Mouse (Mus musculus): ENCODE data around the gene Pcgf1. TPM values are rescaled to one million over a fixed set of nuclear protein-coding genes. Genes with fewer than 3 reads are reported as not detected.
A peak's percentile ranks its signal among the peaks of the same experiment; 100 is the strongest.

Gene Pcgf1
- polyA plus RNA-seq, 1 experiment from 2014 or later, result 32.5 TPM

DNA sequence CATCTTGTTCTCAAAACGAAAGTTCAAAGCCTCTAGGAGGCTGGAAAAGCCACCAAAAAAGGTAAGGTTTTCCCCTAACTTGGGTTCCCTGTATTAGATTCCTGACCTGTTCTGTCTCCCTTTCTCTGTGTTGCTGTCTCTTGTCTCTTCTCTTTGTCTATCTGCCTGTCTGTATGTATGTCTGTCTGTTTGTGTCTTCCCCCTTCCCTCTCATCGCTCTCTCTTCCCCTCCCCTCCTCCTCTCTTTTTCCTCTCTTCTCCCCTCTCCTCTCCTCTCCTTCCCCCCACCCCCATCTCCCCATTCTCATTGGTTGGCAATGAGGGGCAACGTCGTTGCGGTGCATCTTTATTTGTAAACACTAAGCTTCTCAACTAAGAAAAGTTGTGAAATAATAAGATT, 47.7 kb downstream of the Pcgf1 start, which contains the start of gene Ino80b:
Ino80b (minus strand) TSS at position 101 of the 400 bp plus-strand sequence.
- peak within 1 kb of the TSS; percentile 94 for H3K4me2 ChIP-seq (ENCODE audit: low read depth, low read length)
- ATAC-seq (ENCODE audit: low read depth), result no peak
- H3K27ac ChIP-seq (ENCODE audit: low read length), result peak within 1 kb of the TSS; percentile 80
- H3K36me3 ChIP-seq (ENCODE audit: control insufficient read depth, insufficient read depth, low read length), result no peaks in the 10 kb centered on the region
- H3K27me3 ChIP-seq (ENCODE audit: control insufficient read depth, insufficient read depth, low read depth, low read length), result no peaks in the 10 kb centered on the region
- 12% methylated on average over 5 of the region's 5 CpGs for WGBS
- peak within 1 kb of the TSS; percentile 88 for H3K4me3 ChIP-seq (ENCODE audit: low read length)
- H3K9ac ChIP-seq (ENCODE audit: low read length), result peak within 1 kb of the TSS; percentile 89
- no peaks in the 10 kb centered on the region for H3K9me3 ChIP-seq (ENCODE audit: control insufficient read depth, low read length)
- peaks cover 20% of the 10 kb centered on the region for H3K4me1 ChIP-seq (replicated peaks; ENCODE audit: control insufficient read depth, insufficient read depth, low read length)

DNA sequence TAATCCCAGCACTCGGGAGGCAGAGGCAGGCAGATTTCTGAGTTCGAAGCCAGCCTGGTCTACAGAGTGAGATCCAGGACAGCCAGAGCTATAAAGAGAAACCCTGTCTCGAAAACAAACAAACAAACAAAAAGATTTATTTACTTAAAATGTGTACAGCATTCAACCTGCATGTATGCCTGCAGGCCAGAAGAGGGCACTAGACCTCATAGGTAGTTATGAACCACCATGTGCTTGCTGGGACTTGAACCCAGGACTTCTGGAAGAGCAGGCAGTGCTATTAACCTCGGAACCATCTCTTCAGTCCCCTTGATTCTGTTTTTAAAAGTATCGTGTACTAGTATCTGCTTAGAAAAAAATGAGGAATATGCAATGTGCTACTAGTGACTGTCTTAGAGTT, 49.8 kb downstream of the Pcgf1 start:
- ATAC-seq (ENCODE audit: low read depth), result no peak
- Histone ChIP-seq H3K4me3 (ENCODE audit: low read length) (no peak overlapping the region), H3K27me3 (ENCODE audit: control insufficient read depth, insufficient read depth, low read depth, low read length) (no peaks in the 10 kb centered on the region), H3K27ac (ENCODE audit: low read length) (no peak overlapping the region), H3K4me1 (replicated peaks; ENCODE audit: control insufficient read depth, insufficient read depth, low read length) (peaks cover 19% of the 10 kb centered on the region), H3K36me3 (ENCODE audit: control insufficient read depth, insufficient read depth, low read length) (no peaks in the 10 kb centered on the region), H3K4me2 (ENCODE audit: low read depth, low read length) (no peak overlapping the region), H3K9me3 (ENCODE audit: control insufficient read depth, low read length) (no peaks in the 10 kb centered on the region), H3K9ac (ENCODE audit: low read length) (no peak overlapping the region)
- WGBS, result 89% methylated on average over 5 of the region's 5 CpGs

MicroRNAs within 50 kb of the gene (microRNA counts, 519-probe panel; counts per million panel counts)
- 368 counts per million, percentile 2 among the panel's probes with 10 or more counts for microRNA mmu-miR-3470a+mmu-miR-3470b

Small RNA genes within 50 kb of the gene (microRNA-seq; reads per million reads assigned to microRNA genes)
- gene Mir3470a (not detected), gene Mir7040 (not detected)

Other genes with a start within 250 kb of the Pcgf1 start
- gene Sema4f, start 138.1 kb upstream of the Pcgf1 start, polyA plus RNA-seq (2015; fragmentation: Nextera tagmentation; extraction: Ambion mirVana), result 14.2 and 14.5 TPM in 2 replicates
- gene M1ap, start 131.0 kb upstream of the Pcgf1 start, polyA plus RNA-seq (2015; fragmentation: Nextera tagmentation; extraction: Ambion mirVana), result 2.2 and 2.4 TPM in 2 replicates
- gene Dok1, start 44.4 kb upstream of the Pcgf1 start, polyA plus RNA-seq (2015; fragmentation: Nextera tagmentation; extraction: Ambion mirVana), result 16.7 and 17.6 TPM in 2 replicates
- 25.5 and 26.0 TPM in 2 replicates for gene Loxl3, start 43.7 kb upstream of the Pcgf1 start, polyA plus RNA-seq (2015; fragmentation: Nextera tagmentation; extraction: Ambion mirVana)
- 195 and 211 TPM in 2 replicates for gene Aup1, start 23.3 kb upstream of the Pcgf1 start, polyA plus RNA-seq (2015; fragmentation: Nextera tagmentation; extraction: Ambion mirVana)
- 61.8 and 64.9 TPM in 2 replicates for gene Htra2, start 22.6 kb upstream of the Pcgf1 start, polyA plus RNA-seq (2015; fragmentation: Nextera tagmentation; extraction: Ambion mirVana)
- gene Dqx1, start 20.0 kb upstream of the Pcgf1 start, polyA plus RNA-seq (2015; fragmentation: Nextera tagmentation; extraction: Ambion mirVana), result 1.9 and 2.0 TPM in 2 replicates
- gene Tlx2, start 7.6 kb upstream of the Pcgf1 start, polyA plus RNA-seq (2015; fragmentation: Nextera tagmentation; extraction: Ambion mirVana), result 0.52 and 0.79 TPM in 2 replicates
- 0.59 and 0.89 TPM in 2 replicates for gene Lbx2, start 8.5 kb downstream of the Pcgf1 start, polyA plus RNA-seq (2015; fragmentation: Nextera tagmentation; extraction: Ambion mirVana)
- 1.1 and 3.7 TPM in 2 replicates for gene Ccdc142, start 23.7 kb downstream of the Pcgf1 start, polyA plus RNA-seq (2015; fragmentation: Nextera tagmentation; extraction: Ambion mirVana)
- gene Gm42688, start 23.7 kb downstream of the Pcgf1 start, polyA plus RNA-seq (2015; fragmentation: Nextera tagmentation; extraction: Ambion mirVana), result 2.2 and 2.9 TPM in 2 replicates
- 137 and 138 TPM in 2 replicates for gene Mrpl53, start 31.2 kb downstream of the Pcgf1 start, polyA plus RNA-seq (2015; fragmentation: Nextera tagmentation; extraction: Ambion mirVana)
- 9.0 and 13.7 TPM in 2 replicates for gene Mogs, start 37.6 kb downstream of the Pcgf1 start, polyA plus RNA-seq (2015; fragmentation: Nextera tagmentation; extraction: Ambion mirVana)
- gene Wbp1, start 43.7 kb downstream of the Pcgf1 start, polyA plus RNA-seq (2015; fragmentation: Nextera tagmentation; extraction: Ambion mirVana), result 109 and 111 TPM in 2 replicates
- 13.7 and 14.5 TPM in 2 replicates for gene Ino80b, start 47.6 kb downstream of the Pcgf1 start, polyA plus RNA-seq (2015; fragmentation: Nextera tagmentation; extraction: Ambion mirVana)
- 44.4 and 47.5 TPM in 2 replicates for gene Rtkn, start 57.6 kb downstream of the Pcgf1 start, polyA plus RNA-seq (2015; fragmentation: Nextera tagmentation; extraction: Ambion mirVana)
- gene Wdr54, start 78.5 kb downstream of the Pcgf1 start, polyA plus RNA-seq (2015; fragmentation: Nextera tagmentation; extraction: Ambion mirVana), result 7.2 and 7.6 TPM in 2 replicates
- gene 1700003E16Rik, start 78.5 kb downstream of the Pcgf1 start, polyA plus RNA-seq (2015; fragmentation: Nextera tagmentation; extraction: Ambion mirVana), result 11.9 and 15.3 TPM in 2 replicates
- 94.5 and 95.6 TPM in 2 replicates for gene Dctn1, start 88.1 kb downstream of the Pcgf1 start, polyA plus RNA-seq (2015; fragmentation: Nextera tagmentation; extraction: Ambion mirVana)
- 2.1 and 3.1 TPM in 2 replicates for gene Slc4a5, start 142.0 kb downstream of the Pcgf1 start, polyA plus RNA-seq (2015; fragmentation: Nextera tagmentation; extraction: Ambion mirVana)
- 26.0 and 27.4 TPM in 2 replicates for gene Mthfd2, start 248.0 kb downstream of the Pcgf1 start, polyA plus RNA-seq (2015; fragmentation: Nextera tagmentation; extraction: Ambion mirVana)
- 72.6 and 72.7 TPM in 2 replicates for gene Mob1a, start 248.1 kb downstream of the Pcgf1 start, polyA plus RNA-seq (2015; fragmentation: Nextera tagmentation; extraction: Ambion mirVana)

Data from lung, embryonic 16.5 days (tissue).